Mouse (Mus musculus) erythroid progenitor cell, adult 5-6 weeks (primary cell): Measurements from ENCODE around the gene Olfr787. TPM values are rescaled to one million over a fixed set of nuclear protein-coding genes. Genes with fewer than 3 reads are reported as not detected.

Experiments
- ATAC-seq: replicated peaks from 2 replicates; pipeline ENCODE4 v1.8.0; 2016; ENCODE audit warnings: moderate number of reproducible peaks, mild to moderate bottlenecking, moderate TSS enrichment, inconsistent platforms; ENCODE audit not compliant: poor library complexity, low FRiP score, severe bottlenecking
- total RNA-seq, 2 experiments: library from RNA; stranded (forward) in 1 of 2; stranded (reverse) in 1 of 2; fragments of 150-400 nt in 1 of 2; fragments of 186-747, 209-891 nt in 1 of 2; gene quantifications; 2 replicates each; pipeline versions ENCODE4 v1.2.3 to v1.2.4; 2015 to 2017; ENCODE audit warnings: low replicate concordance in 2 of 2

The Olfr787 gene
- not detected in 2 replicates for total RNA-seq (2015; ENCODE audit: low replicate concordance)
- total RNA-seq (2017; ENCODE audit: low replicate concordance): not detected in 2 replicates

GRCm38 (mm10) chr10:129461562-129461961, at the start of gene Olfr787:
TSS of gene Olfr787 (plus strand) at chr10:129461862.
- ATAC-seq: no peak

- no peak for ATAC-seq
Measured at GRCm38 (mm10) chr10:129427006-129427405, 34.7 kb upstream of the Olfr787 start, which contains the start of gene Olfr786. TSS of gene Olfr786 (plus strand) at chr10:129427306.

GRCm38 (mm10) chr10:129470698-129471097, 9.0 kb downstream of the Olfr787 start, which contains the start of gene Olfr788:
TSS of gene Olfr788 (plus strand) at chr10:129470998.
- no peak for ATAC-seq

- ATAC-seq: no peak
Measured at GRCm38 (mm10) chr10:129473256-129473655, 11.6 kb downstream of the Olfr787 start.

GRCm38 (mm10) chr10:129473723-129474122, 12.1 kb downstream of the Olfr787 start:
- ATAC-seq: no peak

GRCm38 (mm10) chr10:129484452-129484851, 22.8 kb downstream of the Olfr787 start, which contains the start of gene Olfr789:
TSS of gene Olfr789 (plus strand) at chr10:129484752.
- no peak for ATAC-seq

- ATAC-seq: no peak
Measured at GRCm38 (mm10) chr10:129490101-129490500, 28.4 kb downstream of the Olfr787 start.

GRCm38 (mm10) chr10:129498192-129498591, 36.5 kb downstream of the Olfr787 start, which contains the start of gene Olfr790:
TSS of gene Olfr790 (plus strand) at chr10:129498492.
- no peak for ATAC-seq

Other genes starting within 250 kb of the Olfr787 start
- gene Olfr774, start 225.7 kb upstream of the Olfr787 start, total RNA-seq (2015; ENCODE audit: low replicate concordance): not detected in 2 replicates
- gene Olfr774, start 225.7 kb upstream of the Olfr787 start, total RNA-seq (2017; ENCODE audit: low replicate concordance): not detected in 2 replicates
- gene Olfr775, start 213.4 kb upstream of the Olfr787 start, total RNA-seq (2015; ENCODE audit: low replicate concordance): not detected in 2 replicates
- not detected in 2 replicates for gene Olfr775, start 213.4 kb upstream of the Olfr787 start, total RNA-seq (2017; ENCODE audit: low replicate concordance)
- not detected in 2 replicates for gene Olfr776, start 202.7 kb upstream of the Olfr787 start, total RNA-seq (2015; ENCODE audit: low replicate concordance)
- not detected in 2 replicates for gene Olfr776, start 202.7 kb upstream of the Olfr787 start, total RNA-seq (2017; ENCODE audit: low replicate concordance)
- not detected in 2 replicates for gene Olfr777, start 190.4 kb upstream of the Olfr787 start, total RNA-seq (2015; ENCODE audit: low replicate concordance)
- not detected in 2 replicates for gene Olfr777, start 190.4 kb upstream of the Olfr787 start, total RNA-seq (2017; ENCODE audit: low replicate concordance)
- gene Olfr780, start 143.7 kb upstream of the Olfr787 start, total RNA-seq (2015; ENCODE audit: low replicate concordance): not detected in 2 replicates
- gene Olfr780, start 143.7 kb upstream of the Olfr787 start, total RNA-seq (2017; ENCODE audit: low replicate concordance): not detected in 2 replicates
- gene Olfr781, start 133.0 kb upstream of the Olfr787 start, total RNA-seq (2015; ENCODE audit: low replicate concordance): not detected in 2 replicates
- not detected in 2 replicates for gene Olfr781, start 133.0 kb upstream of the Olfr787 start, total RNA-seq (2017; ENCODE audit: low replicate concordance)
- not detected in 2 replicates for gene Olfr782, start 113.0 kb upstream of the Olfr787 start, total RNA-seq (2015; ENCODE audit: low replicate concordance)
- gene Olfr782, start 113.0 kb upstream of the Olfr787 start, total RNA-seq (2017; ENCODE audit: low replicate concordance): not detected in 2 replicates
- 0.42 TPM in 1 of 2 replicates, not detected in the other for gene Olfr784, start 77.8 kb upstream of the Olfr787 start, total RNA-seq (2015; ENCODE audit: low replicate concordance)
- not detected in 2 replicates for gene Olfr784, start 77.8 kb upstream of the Olfr787 start, total RNA-seq (2017; ENCODE audit: low replicate concordance)
- not detected in 2 replicates for gene Olfr785, start 56.4 kb upstream of the Olfr787 start, total RNA-seq (2015; ENCODE audit: low replicate concordance)
- gene Olfr785, start 56.4 kb upstream of the Olfr787 start, total RNA-seq (2017; ENCODE audit: low replicate concordance): not detected in 2 replicates
- not detected in 2 replicates for gene Olfr786, start 34.6 kb upstream of the Olfr787 start, total RNA-seq (2015; ENCODE audit: low replicate concordance)
- not detected in 2 replicates for gene Olfr786, start 34.6 kb upstream of the Olfr787 start, total RNA-seq (2017; ENCODE audit: low replicate concordance)
- gene Olfr788, start 9.1 kb downstream of the Olfr787 start, total RNA-seq (2015; ENCODE audit: low replicate concordance): not detected in 2 replicates
- not detected in 2 replicates for gene Olfr788, start 9.1 kb downstream of the Olfr787 start, total RNA-seq (2017; ENCODE audit: low replicate concordance)
- gene Olfr789, start 22.9 kb downstream of the Olfr787 start, total RNA-seq (2015; ENCODE audit: low replicate concordance): not detected in 2 replicates
- gene Olfr789, start 22.9 kb downstream of the Olfr787 start, total RNA-seq (2017; ENCODE audit: low replicate concordance): not detected in 2 replicates
- not detected in 2 replicates for gene Olfr790, start 36.6 kb downstream of the Olfr787 start, total RNA-seq (2015; ENCODE audit: low replicate concordance)
- gene Olfr790, start 36.6 kb downstream of the Olfr787 start, total RNA-seq (2017; ENCODE audit: low replicate concordance): not detected in 2 replicates
- not detected in 2 replicates for gene Olfr791, start 59.9 kb downstream of the Olfr787 start, total RNA-seq (2015; ENCODE audit: low replicate concordance)
- not detected in 2 replicates for gene Olfr791, start 59.9 kb downstream of the Olfr787 start, total RNA-seq (2017; ENCODE audit: low replicate concordance)
- gene Olfr792, start 77.3 kb downstream of the Olfr787 start, total RNA-seq (2015; ENCODE audit: low replicate concordance): not detected in 2 replicates
- not detected in 2 replicates for gene Olfr792, start 77.3 kb downstream of the Olfr787 start, total RNA-seq (2017; ENCODE audit: low replicate concordance)
- not detected in 2 replicates for gene Olfr794, start 105.8 kb downstream of the Olfr787 start, total RNA-seq (2015; ENCODE audit: low replicate concordance)
- gene Olfr794, start 105.8 kb downstream of the Olfr787 start, total RNA-seq (2017; ENCODE audit: low replicate concordance): not detected in 2 replicates
- not detected in 2 replicates for gene Olfr796, start 150.7 kb downstream of the Olfr787 start, total RNA-seq (2015; ENCODE audit: low replicate concordance)
- gene Olfr796, start 150.7 kb downstream of the Olfr787 start, total RNA-seq (2017; ENCODE audit: low replicate concordance): not detected in 2 replicates
- not detected in 2 replicates for gene Olfr798, start 166.1 kb downstream of the Olfr787 start, total RNA-seq (2015; ENCODE audit: low replicate concordance)
- gene Olfr798, start 166.1 kb downstream of the Olfr787 start, total RNA-seq (2017; ENCODE audit: low replicate concordance): not detected in 2 replicates
- gene Olfr799, start 175.6 kb downstream of the Olfr787 start, total RNA-seq (2015; ENCODE audit: low replicate concordance): not detected in 2 replicates
- gene Olfr799, start 175.6 kb downstream of the Olfr787 start, total RNA-seq (2017; ENCODE audit: low replicate concordance): not detected in 2 replicates
- gene Olfr800, start 195.8 kb downstream of the Olfr787 start, total RNA-seq (2015; ENCODE audit: low replicate concordance): not detected in 2 replicates
- gene Olfr800, start 195.8 kb downstream of the Olfr787 start, total RNA-seq (2017; ENCODE audit: low replicate concordance): not detected in 2 replicates
- not detected in 2 replicates for gene Olfr801, start 212.0 kb downstream of the Olfr787 start, total RNA-seq (2015; ENCODE audit: low replicate concordance)
- gene Olfr801, start 212.0 kb downstream of the Olfr787 start, total RNA-seq (2017; ENCODE audit: low replicate concordance): not detected in 2 replicates
- gene Olfr802, start 226.3 kb downstream of the Olfr787 start, total RNA-seq (2015; ENCODE audit: low replicate concordance): not detected in 2 replicates
- gene Olfr802, start 226.3 kb downstream of the Olfr787 start, total RNA-seq (2017; ENCODE audit: low replicate concordance): not detected in 2 replicates
- gene Olfr803, start 232.4 kb downstream of the Olfr787 start, total RNA-seq (2015; ENCODE audit: low replicate concordance): not detected in 2 replicates
- not detected in 2 replicates for gene Olfr803, start 232.4 kb downstream of the Olfr787 start, total RNA-seq (2017; ENCODE audit: low replicate concordance)
- not detected in 2 replicates for gene Olfr804, start 241.3 kb downstream of the Olfr787 start, total RNA-seq (2015; ENCODE audit: low replicate concordance)
- not detected in 2 replicates for gene Olfr804, start 241.3 kb downstream of the Olfr787 start, total RNA-seq (2017; ENCODE audit: low replicate concordance)